Mouse (Mus musculus) intestine, embryonic 16.5 days (tissue): Measurements from ENCODE around the gene Serpinb3a. TPM values are rescaled to one million over a fixed set of nuclear protein-coding genes. Genes with fewer than 3 reads are reported as not detected.

ENCODE experiments used
- polyA plus RNA-seq: library from polyadenylated mRNA; unstranded; fragments of >200 nt; fragmentation: Nextera tagmentation; extraction: Ambion mirVana; gene quantifications from 2 replicates; pipeline ENCODE4 v1.2.1, GENCODE M21; 2015

Serpinb3a gene
- polyA plus RNA-seq, 1 experiment from 2014 or later, result not detected

Other genes with a start within 250 kb of the Serpinb3a start
- 0.13 and 0.26 TPM in 2 replicates for gene Serpinb5, start 191.1 kb downstream of the Serpinb3a start, polyA plus RNA-seq
- 0.13 TPM in 1 of 2 replicates, not detected in the other for gene Serpinb12, start 117.9 kb downstream of the Serpinb3a start, polyA plus RNA-seq
- gene Serpinb13, start 71.3 kb downstream of the Serpinb3a start, polyA plus RNA-seq, result not detected in 2 replicates
- gene Serpinb3d, start 31.2 kb upstream of the Serpinb3a start, polyA plus RNA-seq, result not detected in 2 replicates
- gene Serpinb3b, start 226.1 kb upstream of the Serpinb3a start, polyA plus RNA-seq, result not detected in 2 replicates
- not detected in 2 replicates for gene Serpinb3c, start 226.1 kb upstream of the Serpinb3a start, polyA plus RNA-seq